Mouse (Mus musculus): ENCODE measurements around the gene Mta3.

DNA sequence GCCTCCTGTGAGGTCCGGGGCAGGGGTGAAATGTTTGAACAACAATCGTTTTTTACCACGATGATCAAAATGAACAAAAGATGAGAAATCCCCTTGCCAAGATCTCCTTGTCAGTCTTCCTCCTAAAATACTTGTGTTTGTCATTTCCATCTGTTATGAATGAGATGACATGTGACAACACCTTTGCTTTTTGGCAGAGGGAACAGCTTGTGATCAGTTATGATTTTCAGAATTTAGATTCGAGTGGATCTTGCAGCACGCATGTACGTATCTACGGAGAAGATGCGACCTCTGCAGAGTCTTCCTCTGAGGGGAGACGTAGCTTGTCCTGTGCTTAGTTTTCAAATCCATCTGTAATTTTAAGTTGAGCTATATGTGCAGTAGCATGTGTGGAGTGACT lies 66.1 kb downstream of the Mta3 start:
- TF ChIP-seq HCFC1 (IDR thresholded peaks at IDR 0.05; ENCODE audit: borderline replicate concordance, insufficient read depth, low read length) = no peak
- no peak for TF ChIP-seq ZC3H11A (IDR thresholded peaks at IDR 0.05; ENCODE audit: borderline replicate concordance, low read depth, low read length)
